Mouse (Mus musculus) neural tube, embryonic 15.5 days (tissue): ENCODE results near the gene Sdhd. TPM values are rescaled to one million over a fixed set of nuclear protein-coding genes. Genes with fewer than 3 reads are reported as not detected.
A peak's percentile ranks its signal among the peaks of the same experiment; 100 is the strongest.
"Not testable (repeated sequence)": the region's sequence is repeated elsewhere in the genome, so short reads cannot be mapped to it uniquely, and the experiment has no call there.

Source experiments
- ATAC-seq: fragments of 200-750 bp; cut with Nextera tagmentation; 2 replicates; pipeline ENCODE4 v1.8.0; 2017; ENCODE audit warnings: mild to moderate bottlenecking, moderate TSS enrichment, moderate library complexity; ENCODE audit not compliant: low FRiP score
- H3K27ac ChIP-seq: fragments of 300-500 bp; sonication (generic); replicated peaks from 2 replicates; pipeline ENCODE4 v1.5.1; 2015; ENCODE audit warnings: mild to moderate bottlenecking, inconsistent platforms
- H3K27me3 ChIP-seq: fragments of 300-500 bp; sonication (generic); replicated peaks from 2 replicates; pipeline ENCODE4 v1.6.1; 2015; ENCODE audit warnings: inconsistent platforms
- H3K36me3 ChIP-seq: fragments of 300-500 bp; sonication (generic); 2 replicates; pipeline ENCODE4 v1.6.1; 2015; ENCODE audit warnings: inconsistent platforms
- H3K4me1 ChIP-seq: fragments of 300-500 bp; sonication (generic); 2 replicates; pipeline ENCODE4 v1.6.1; 2015; ENCODE audit warnings: inconsistent platforms
- H3K4me2 ChIP-seq: fragments of 300-500 bp; sonication (generic); 2 replicates; pipeline ENCODE4 v1.6.1; 2015; ENCODE audit warnings: inconsistent platforms, mild to moderate bottlenecking, moderate library complexity
- H3K4me3 ChIP-seq: fragments of 300-500 bp; sonication (generic); replicated peaks from 2 replicates; pipeline ENCODE4 v1.5.1; 2015; ENCODE audit warnings: mild to moderate bottlenecking, inconsistent platforms
- H3K9ac ChIP-seq: fragments of 300-500 bp; sonication (generic); replicated peaks from 2 replicates; pipeline ENCODE4 v1.6.1; 2015; ENCODE audit warnings: mild to moderate bottlenecking, inconsistent platforms
- H3K9me3 ChIP-seq: fragments of 300-500 bp; sonication (generic); replicated peaks from 2 replicates; pipeline ENCODE4 v1.6.1; 2016; ENCODE audit warnings: inconsistent platforms
- WGBS: fragments of 180-500 bp; shearing (Covaris S2); methylation state at CpG from one replicate; pipeline ENCODE4 v1.1.7; 2015; ENCODE audit warnings: mixed read lengths; 5-methylcytosine and 5-hydroxymethylcytosine counted together
- polyA plus RNA-seq: library from polyadenylated mRNA; unstranded; fragments of >200 nt; fragmentation: Nextera tagmentation; extraction: Ambion mirVana; gene quantifications from 2 replicates; pipeline ENCODE4 v1.2.1, GENCODE M21; 2015

Sdhd gene
- polyA plus RNA-seq, result 298 and 311 TPM in 2 replicates

DNA sequence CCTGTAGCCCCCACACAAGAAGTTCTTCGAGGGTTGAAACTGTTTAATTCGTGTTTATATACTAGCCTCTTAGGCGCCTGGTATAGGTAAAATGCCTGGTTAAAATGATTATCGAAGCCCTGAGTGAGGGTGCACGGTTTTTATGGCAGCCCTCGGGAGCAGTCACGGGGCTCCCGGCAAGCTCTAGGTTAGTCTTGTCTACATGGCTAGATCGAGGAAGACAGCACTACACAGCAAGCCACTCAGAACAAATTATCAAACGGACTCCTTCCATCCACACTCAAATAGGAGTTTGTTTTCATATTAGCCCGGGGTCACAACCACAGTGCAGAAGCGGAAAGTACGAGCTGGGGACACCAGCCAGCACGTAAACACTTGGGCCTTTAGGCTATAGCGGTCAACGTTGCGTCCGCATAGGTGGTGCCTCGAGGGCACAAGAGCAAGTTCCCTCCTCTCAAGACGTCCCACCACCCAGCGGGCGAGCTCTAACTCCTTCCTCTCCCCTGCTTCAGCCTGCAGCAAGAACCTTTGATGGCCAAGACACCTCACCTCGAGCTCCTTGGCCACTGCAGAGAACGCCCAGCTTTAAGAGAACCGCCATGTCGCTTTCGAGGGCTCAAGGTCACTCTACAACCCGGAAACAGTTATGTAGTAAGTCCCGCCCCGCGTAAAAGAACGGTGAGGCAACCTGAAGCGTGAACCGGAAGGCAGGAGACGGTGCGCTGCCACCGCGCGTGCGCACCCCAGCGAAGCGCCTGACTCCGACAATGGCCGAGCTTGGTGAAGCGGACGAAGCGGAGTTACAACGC lies at the start of gene Sdhd, which contains the start of gene Timm8b:
Sdhd (minus strand) TSS at position 624 of the 809 bp plus-strand sequence.
Timm8b (plus strand) TSS at position 722 of the 809 bp plus-strand sequence.
- H3K4me1 ChIP-seq, result peaks cover 36% of the 10 kb centered on the region
- H3K4me3 ChIP-seq, result peak within 1 kb of the TSS; percentile 94
- peak; percentile 98 for ATAC-seq
- peaks cover 45% of the 10 kb centered on the region for H3K36me3 ChIP-seq
- H3K9me3 ChIP-seq, result no peaks in the 10 kb centered on the region
- H3K9ac ChIP-seq, result peak within 1 kb of the TSS; percentile 97
- no peaks in the 10 kb centered on the region for H3K27me3 ChIP-seq
- peak within 1 kb of the TSS; percentile 91 for H3K27ac ChIP-seq
- H3K4me2 ChIP-seq, result peak within 1 kb of the TSS; percentile 88
- under 1% methylated on average over 48 of the region's 48 CpGs for WGBS

DNA sequence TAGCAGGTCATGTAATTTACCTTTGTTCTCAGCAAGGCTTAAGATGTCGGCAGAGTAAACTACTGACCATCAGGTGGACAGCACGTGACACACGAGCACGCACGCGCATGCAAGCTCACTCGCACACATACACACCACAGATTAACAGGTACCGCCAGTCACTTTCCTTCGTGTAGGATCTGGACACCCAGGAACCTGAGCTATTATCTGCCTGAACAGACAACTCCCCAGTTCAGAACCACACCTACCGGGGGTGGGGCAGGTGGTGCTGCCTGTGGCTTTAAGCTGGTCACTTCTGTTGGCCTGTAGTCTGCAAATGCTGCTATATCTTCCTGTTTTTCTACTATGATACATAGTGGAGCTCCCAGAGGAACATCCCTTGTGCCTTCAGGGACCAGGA lies 46.9 kb upstream of the Sdhd start:
- Histone ChIP-seq H3K9ac (no peak overlapping the region), H3K27ac (no peak overlapping the region), H3K4me1 (no peaks in the 10 kb centered on the region), H3K4me2 (no peak overlapping the region), H3K36me3 (peaks cover 89% of the 10 kb centered on the region), H3K27me3 (no peaks in the 10 kb centered on the region), H3K9me3 (no peaks in the 10 kb centered on the region), H3K4me3 (no peak overlapping the region)
- no peak for ATAC-seq
- 95% methylated on average over 10 of the region's 10 CpGs for WGBS

GRCm38 (mm10) chr9:50646826-50647370 lies 43.3 kb upstream of the Sdhd start:
- no peak for ATAC-seq

GRCm38 (mm10) chr9:50634270-50634669 lies 30.7 kb upstream of the Sdhd start:
- Histone ChIP-seq H3K27me3 (no peaks in the 10 kb centered on the region), H3K9me3 (no peaks in the 10 kb centered on the region), H3K4me2 (no peak overlapping the region), H3K27ac (no peak overlapping the region), H3K9ac (no peak overlapping the region), H3K36me3 (peaks cover 53% of the 10 kb centered on the region), H3K4me1 (no peaks in the 10 kb centered on the region), H3K4me3 (no peak overlapping the region)
- ATAC-seq, result no peak
- WGBS, result 96% methylated on average over 11 of the region's 11 CpGs

More at GRCm38 (mm10) chr9:50646826-50647370, 43.3 kb upstream of the Sdhd start:
- Histone ChIP-seq H3K4me2 (no peak overlapping the region), H3K4me1 (no peaks in the 10 kb centered on the region), H3K36me3 (peaks cover 89% of the 10 kb centered on the region), H3K27ac (no peak overlapping the region), H3K27me3 (no peaks in the 10 kb centered on the region), H3K9ac (no peak overlapping the region), H3K4me3 (no peak overlapping the region), H3K9me3 (no peaks in the 10 kb centered on the region)
- 81% methylated on average over 10 of the region's 10 CpGs for WGBS

- 60% methylated on average over 2 of the region's 2 CpGs for WGBS
- no peak for ATAC-seq
- no peaks in the 10 kb centered on the region for H3K4me1 ChIP-seq
- H3K4me3 ChIP-seq, result no peak overlapping the region
- H3K36me3 ChIP-seq, result peaks cover 43% of the 10 kb centered on the region
- no peaks in the 10 kb centered on the region for H3K9me3 ChIP-seq
- no peak overlapping the region for H3K4me2 ChIP-seq
- no peak overlapping the region for H3K9ac ChIP-seq
- H3K27me3 ChIP-seq, result no peaks in the 10 kb centered on the region
- no peak overlapping the region for H3K27ac ChIP-seq
Observed at GRCm38 (mm10) chr9:50633059-50633458, 29.4 kb upstream of the Sdhd start.

- Histone ChIP-seq H3K36me3 (peaks cover 35% of the 10 kb centered on the region), H3K27ac (no peak overlapping the region), H3K4me1 (no peaks in the 10 kb centered on the region), H3K27me3 (no peaks in the 10 kb centered on the region), H3K9ac (no peak overlapping the region), H3K4me2 (no peak overlapping the region), H3K4me3 (no peak overlapping the region), H3K9me3 (no peaks in the 10 kb centered on the region)
- 87% methylated on average over 6 of the region's 6 CpGs for WGBS
- no peak for ATAC-seq
Observed at GRCm38 (mm10) chr9:50632016-50632688, 28.5 kb upstream of the Sdhd start.

DNA sequence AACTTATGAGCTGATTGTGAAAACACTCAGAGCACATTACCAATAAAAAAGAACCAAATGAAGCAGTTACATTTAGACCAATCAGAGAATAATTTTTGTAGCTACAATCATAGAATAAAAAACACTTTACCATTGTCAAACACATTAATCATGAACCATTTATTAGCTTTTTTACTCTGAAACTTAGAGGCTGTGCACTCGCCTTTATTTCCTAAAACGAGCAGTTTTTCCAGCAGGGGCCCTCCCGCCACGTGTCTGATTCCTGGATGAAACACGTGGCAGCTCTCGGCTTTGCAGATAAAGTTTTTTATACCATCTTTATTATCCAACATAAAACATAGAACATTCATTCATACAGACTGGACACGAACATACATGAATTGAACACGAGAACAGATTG lies 27.3 kb upstream of the Sdhd start:
- H3K9me3 ChIP-seq, H3K27me3 ChIP-seq, H3K4me1 ChIP-seq, ATAC-seq, H3K4me2 ChIP-seq, H3K27ac ChIP-seq, H3K9ac ChIP-seq, H3K4me3 ChIP-seq: not testable (repeated sequence)
- H3K36me3 ChIP-seq, result peaks cover 26% of the 10 kb centered on the region
- 90% methylated on average over 6 of the region's 8 CpGs for WGBS

DNA sequence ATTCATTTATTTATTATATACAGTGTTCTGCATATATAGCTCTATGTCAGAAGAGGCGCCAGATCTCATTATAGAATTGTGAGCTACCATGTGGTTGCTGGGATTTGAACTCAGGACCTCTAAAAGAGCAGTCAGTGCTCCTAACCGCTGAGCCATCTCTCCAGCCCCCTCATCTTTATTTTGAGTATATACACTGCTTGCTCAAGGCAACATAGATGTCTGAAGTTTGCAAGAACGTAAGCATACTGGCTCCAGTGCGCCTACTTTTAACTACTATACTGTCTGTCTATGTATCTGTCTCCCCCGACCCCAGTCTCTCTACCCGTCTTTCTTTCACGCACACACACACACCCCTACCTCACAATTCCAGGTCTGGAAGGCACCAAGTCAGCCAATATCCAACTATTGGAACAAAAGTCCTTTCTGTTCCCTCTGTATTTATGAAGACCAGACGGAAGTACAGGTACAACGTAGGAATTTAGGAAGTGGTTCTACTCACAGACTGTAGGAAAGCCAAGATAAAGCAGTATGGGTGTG lies 14.2 kb upstream of the Sdhd start:
- 64% methylated on average over 9 of the region's 9 CpGs for WGBS
- H3K4me2 ChIP-seq, result peak overlapping the region; percentile 84
- H3K27ac ChIP-seq, result no peak overlapping the region
- peak overlapping the region; percentile 100 for H3K4me3 ChIP-seq
- no peaks in the 10 kb centered on the region for H3K9me3 ChIP-seq
- H3K36me3 ChIP-seq, result peaks cover 25% of the 10 kb centered on the region
- H3K4me1 ChIP-seq, result peaks cover 27% of the 10 kb centered on the region
- no peak for ATAC-seq
- no peak overlapping the region for H3K9ac ChIP-seq
- H3K27me3 ChIP-seq, result no peaks in the 10 kb centered on the region

- peak within 1 kb of the TSS; percentile 100 for H3K4me3 ChIP-seq
- H3K36me3 ChIP-seq, result peaks cover 31% of the 10 kb centered on the region
- peak within 1 kb of the TSS; percentile 97 for H3K9ac ChIP-seq
- no peaks in the 10 kb centered on the region for H3K9me3 ChIP-seq
- peak within 1 kb of the TSS; percentile 96 for H3K27ac ChIP-seq
- under 1% methylated on average over 72 of the region's 81 CpGs for WGBS
- H3K27me3 ChIP-seq, result no peaks in the 10 kb centered on the region
- ATAC-seq, result peak; percentile 94
- H3K4me2 ChIP-seq, result peak within 1 kb of the TSS; percentile 84
- peaks cover 27% of the 10 kb centered on the region for H3K4me1 ChIP-seq
Observed at GRCm38 (mm10) chr9:50616766-50617603, 13.4 kb upstream of the Sdhd start, which contains the start of the genes Pih1d2 and Nkapd1. Gene Pih1d2 (plus strand): TSS chr9:50617321. Gene Nkapd1 (minus strand): TSS chr9:50617464.

DNA sequence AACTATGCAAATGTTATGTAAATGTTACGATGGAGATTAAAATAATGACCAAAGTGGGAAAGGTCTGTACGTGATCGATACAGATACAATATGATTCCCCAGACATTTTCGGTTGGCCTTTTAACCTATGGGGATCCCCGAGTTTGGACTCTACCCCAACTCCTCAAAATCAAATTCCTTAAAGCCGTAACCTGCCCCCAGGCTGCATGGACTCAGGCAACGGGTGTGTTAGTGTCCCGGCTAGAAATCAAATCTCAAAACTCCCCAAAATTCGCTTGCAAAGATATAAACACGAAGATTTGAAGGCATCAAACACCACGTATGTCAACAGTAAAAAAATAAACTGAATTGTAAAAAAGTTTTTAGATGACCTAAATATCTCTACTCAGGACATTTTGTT lies 12.5 kb upstream of the Sdhd start:
- Histone ChIP-seq H3K9ac (peak overlapping the region; percentile 97), H3K4me1 (peaks cover 27% of the 10 kb centered on the region), H3K27ac (no peak overlapping the region), H3K27me3 (no peaks in the 10 kb centered on the region), H3K9me3 (no peaks in the 10 kb centered on the region), H3K36me3 (peaks cover 36% of the 10 kb centered on the region), H3K4me3 (peak overlapping the region; percentile 100), H3K4me2 (peak overlapping the region; percentile 84)
- WGBS, result 37% methylated on average over 11 of the region's 11 CpGs
- no peak for ATAC-seq

GRCm38 (mm10) chr9:50612115-50612514 lies 8.5 kb upstream of the Sdhd start:
- H3K4me2 ChIP-seq, result no peak overlapping the region
- H3K27ac ChIP-seq, result no peak overlapping the region
- H3K36me3 ChIP-seq, result peaks cover 68% of the 10 kb centered on the region
- 92% methylated on average over 4 of the region's 4 CpGs for WGBS
- H3K4me3 ChIP-seq, result no peak overlapping the region
- no peaks in the 10 kb centered on the region for H3K27me3 ChIP-seq
- H3K9me3 ChIP-seq, result no peaks in the 10 kb centered on the region
- peaks cover 23% of the 10 kb centered on the region for H3K4me1 ChIP-seq
- no peak for ATAC-seq
- H3K9ac ChIP-seq, result no peak overlapping the region
